Mouse (Mus musculus) myocyte (in vitro differentiated cells): ENCODE measurements at regions not wholly inside any gene's neighbourhood (a gene's known extent, or its start where the extent isn't known, plus 50 kb on each side); places are given as distances from the start of the nearest gene placed in this dataset.

Experiments
- E2F4 ChIP-seq: IDR thresholded peaks from one replicate; pipeline ENCODE4 v1.6.1; 2011; ENCODE audit warnings: mild to moderate bottlenecking, control low read depth, moderate library complexity; ENCODE audit not compliant: insufficient read depth
- MAX ChIP-seq: IDR thresholded peaks from one replicate; pipeline ENCODE4 v1.6.1; 2011; ENCODE audit warnings: low read depth, mild to moderate bottlenecking, control low read depth
- MYOD1 ChIP-seq, 3 experiments: IDR thresholded peaks; one replicate each; pipeline ENCODE4 v1.6.1; 2011; ENCODE audit warnings: control low read depth in 2 of 3, low read depth in 2 of 3, mild to moderate bottlenecking in 2 of 3, moderate library complexity in 1 of 3; ENCODE audit not compliant: insufficient read length in 2 of 3, control insufficient read depth in 1 of 3
- POLR2A ChIP-seq: IDR thresholded peaks from one replicate; pipeline ENCODE4 v1.6.1; 2011; ENCODE audit warnings: low read depth, mild to moderate bottlenecking, control low read depth, moderate library complexity; ENCODE audit not compliant: insufficient read length
- POLR2AphosphoS2 ChIP-seq: IDR thresholded peaks from one replicate; pipeline ENCODE4 v1.6.1; 2011; ENCODE audit warnings: low read depth, control low read depth; ENCODE audit not compliant: insufficient read length
- REST ChIP-seq: IDR thresholded peaks from one replicate; pipeline ENCODE4 v1.6.1; 2011; ENCODE audit warnings: mild to moderate bottlenecking, control low read depth, moderate library complexity; ENCODE audit not compliant: insufficient read depth, insufficient read length
- USF1 ChIP-seq: IDR thresholded peaks from one replicate; pipeline ENCODE4 v1.6.1; 2011; ENCODE audit warnings: low read depth, mild to moderate bottlenecking, control low read depth, moderate library complexity

DNA sequence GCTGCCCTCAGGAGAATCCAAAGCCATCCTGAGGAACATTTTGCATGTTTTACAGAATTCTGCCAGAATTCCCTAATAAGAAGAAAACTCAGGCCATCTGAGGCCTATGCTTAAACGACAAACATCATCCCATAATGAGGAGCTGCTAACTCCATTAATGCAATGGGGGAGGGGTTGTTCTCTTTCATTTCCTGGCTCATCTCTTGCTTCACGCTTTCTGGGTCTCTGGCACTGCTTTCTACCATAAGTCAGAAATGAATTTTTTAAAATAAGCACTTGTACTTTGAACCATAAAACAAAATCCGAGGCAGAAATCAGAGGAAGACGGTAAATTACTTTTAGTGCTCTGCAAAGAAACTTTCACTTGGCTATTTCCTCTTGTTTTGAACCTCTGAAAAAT, 600.0 kb downstream of the Ttll7 start:
- TF ChIP-seq POLR2AphosphoS2 (no peak), POLR2A (no peak), MAX (no peak), E2F4 (no peak), MYOD1 (IDR thresholded peaks at IDR 0.05; ENCODE audit: control insufficient read depth in 1 of 3, insufficient read length in 2 of 3, low read depth in 2 of 3) (no peak), REST (no peak), USF1 (no peak)
